11 mouse cellular contexts compared by ENCODE assay signal in genomic region chr16:4540064-4540775, GRCm38 (mm10). TPM values are rescaled to one million over a fixed set of nuclear protein-coding genes. Genes with fewer than 3 reads are reported as not detected.
A peak's percentile ranks its signal among the peaks of the same experiment; 100 is the strongest.
DNase-seq lines count a peak whose midpoint lies in the region; ATAC-seq and TF ChIP-seq lines count a peak whose summit lies in the region.
"Had no signal": no experiment of that assay in that cellular context is flagged by ENCODE, and none has a peak within 500 bp of the region (broad histone marks: within the 10 kb centered on the region; RNA-seq: fewer than 3 reads in every experiment).

No protein-coding gene starts in this region.

- TF ChIP-seq CTCF in brain, embryonic 14.5 days (IDR thresholded peaks at IDR 0.05; ENCODE audit: borderline replicate concordance, extremely low read depth, insufficient read depth, insufficient read length), result no peak

- ATAC-seq in limb, embryonic 12.5 days (ENCODE audit: insufficient number of reproducible peaks, insufficient read depth, low FRiP score, low TSS enrichment, low read depth), result no peak
- peak; percentile 25; the same call in 1 of the 2 replicates for ATAC-seq in midbrain, embryonic 15.5 days (replicated peaks)
- ATAC-seq: activated CD4-positive, CD25-positive, alpha-beta regulatory T cell, adult 4 months had no signal

- intact Hi-C loops in left cerebral cortex, postnatal 14 days (cut with DNase I), result loop anchor here (5.0 kb wide), 1 partner anchor 223 kb away; no protein-coding TSS in a partner anchor

- no peak overlapping the region for H3K27ac ChIP-seq in limb, embryonic 12.5 days
- no peak overlapping the region for H3K27ac ChIP-seq in limb, embryonic 10.5 days
- H3K27ac ChIP-seq in midbrain, embryonic 15.5 days, result no peak overlapping the region
- H3K27ac ChIP-seq: lung, embryonic 15.5 days had no signal

- H3K4me1 ChIP-seq in limb, embryonic 12.5 days (replicated peaks), result peaks cover 6% of the 10 kb centered on the region
- peaks cover 10% of the 10 kb centered on the region; the same call in 1 of the 2 replicates for H3K4me1 ChIP-seq in limb, embryonic 10.5 days
- H3K4me1 ChIP-seq in midbrain, embryonic 15.5 days, result peaks cover 7% of the 10 kb centered on the region

- 88% methylated on average over 12 of the region's 12 CpGs for WGBS in limb, embryonic 12.5 days
- WGBS in limb, embryonic 10.5 days, result 90% methylated on average over 12 of the region's 12 CpGs
- 56% methylated on average over 12 of the region's 12 CpGs for WGBS in midbrain, embryonic 15.5 days

- no peak for DNase-seq in limb, embryonic 10.5 days (ENCODE audit: low spot score)
- peak; percentile 70 for DNase-seq in ES-CJ7 (ENCODE audit: low read depth, low spot score)
- DNase-seq in brain, embryonic 14.5 days (ENCODE audit: low read depth), result peak; percentile 87
- DNase-seq in urinary bladder, adult 18-20 months (ENCODE audit: low spot score in 2 of 2), result no peak
- DNase-seq in left cerebral cortex, postnatal 14 days (ENCODE audit: low spot score in 2 of 2), result no peak
- DNase-seq: kidney, adult 11 months; spleen, adult 18-20 months had no signal

- H3K4me2 ChIP-seq in limb, embryonic 12.5 days, result 0 out of 2 replicates have a peak overlapping the region, but pooled peaks have one; percentile 52
- H3K4me2 ChIP-seq in midbrain, embryonic 15.5 days, result peak overlapping the region; percentile 9; the same call in 1 of the 2 replicates

- H3K36me3 ChIP-seq in limb, embryonic 12.5 days, result peaks cover 9% of the 10 kb centered on the region
- H3K36me3 ChIP-seq in limb, embryonic 10.5 days, result peaks cover 21% of the 10 kb centered on the region
- H3K36me3 ChIP-seq in midbrain, embryonic 15.5 days (replicated peaks), result no peaks in the 10 kb centered on the region

- no peaks in the 10 kb centered on the region for H3K9me3 ChIP-seq in limb, embryonic 12.5 days
- H3K9me3 ChIP-seq in limb, embryonic 10.5 days (replicated peaks), result no peaks in the 10 kb centered on the region
- no peaks in the 10 kb centered on the region for H3K9me3 ChIP-seq in midbrain, embryonic 15.5 days
- H3K9me3 ChIP-seq: lung, embryonic 15.5 days had no signal

- H3K4me3 ChIP-seq in limb, embryonic 12.5 days (replicated peaks), result no peak overlapping the region
- H3K4me3 ChIP-seq in limb, embryonic 10.5 days, result no peak overlapping the region
- H3K4me3 ChIP-seq in midbrain, embryonic 15.5 days, result no peak overlapping the region

- TF ChIP-seq POLR2A in brain, embryonic 14.5 days (IDR thresholded peaks at IDR 0.05; ENCODE audit: borderline replicate concordance, extremely low read depth, insufficient read depth, insufficient read length, poor library complexity, severe bottlenecking), result no peak

- H3K27me3 ChIP-seq in limb, embryonic 12.5 days, result no peaks in the 10 kb centered on the region
- no peaks in the 10 kb centered on the region for H3K27me3 ChIP-seq in limb, embryonic 10.5 days (ENCODE audit: low read depth, poor library complexity, severe bottlenecking)
- no peaks in the 10 kb centered on the region for H3K27me3 ChIP-seq in midbrain, embryonic 15.5 days (replicated peaks)
- H3K27me3 ChIP-seq: lung, embryonic 15.5 days had no signal

- H3K9ac ChIP-seq in limb, embryonic 12.5 days (replicated peaks), result no peak overlapping the region
- no peak overlapping the region for H3K9ac ChIP-seq in midbrain, embryonic 15.5 days

RNA-seq across cellular contexts. Expression of gene Srl, which starts 1.4 kb away (rescaled TPM):
- 36.9 and 40.7 TPM in 2 replicates for polyA plus RNA-seq in limb, embryonic 12.5 days (2016; fragmentation: Nextera tagmentation; extraction: Ambion mirVana)
- polyA plus RNA-seq in limb, embryonic 10.5 days (2016; fragmentation: Nextera tagmentation; extraction: Ambion mirVana), result 29.4 and 34.3 TPM in 2 replicates
- polyA plus RNA-seq in brain, embryonic 14.5 days (2012; rRNA removed), result 25.0 and 26.2 TPM in 2 replicates
- 25.4 and 29.3 TPM in 2 replicates for polyA plus RNA-seq in midbrain, embryonic 15.5 days (2015; fragmentation: Nextera tagmentation; extraction: Ambion mirVana)
- 10 to 100 TPM; 14.2 to 18.8 TPM for total RNA-seq in left cerebral cortex, postnatal 14 days (2021)

RNA-seq across cellular contexts. Expression of gene Tfap4, which starts 19.4 kb away (rescaled TPM):
- 29.1 and 31.0 TPM in 2 replicates for polyA plus RNA-seq in limb, embryonic 12.5 days (2016; fragmentation: Nextera tagmentation; extraction: Ambion mirVana)
- 41.4 and 48.5 TPM in 2 replicates for polyA plus RNA-seq in limb, embryonic 10.5 days (2016; fragmentation: Nextera tagmentation; extraction: Ambion mirVana)
- polyA plus RNA-seq in brain, embryonic 14.5 days (2012; rRNA removed), result 13.6 and 16.6 TPM in 2 replicates
- 8.1 and 8.4 TPM in 2 replicates for polyA plus RNA-seq in midbrain, embryonic 15.5 days (2015; fragmentation: Nextera tagmentation; extraction: Ambion mirVana)
- total RNA-seq in left cerebral cortex, postnatal 14 days (2021), result 1 to 10 TPM; 2.8 to 3.1 TPM

RNA-seq across cellular contexts. Expression of gene Glis2, which starts 54.3 kb away (rescaled TPM):
- 28.4 and 32.6 TPM in 2 replicates for polyA plus RNA-seq in limb, embryonic 12.5 days (2016; fragmentation: Nextera tagmentation; extraction: Ambion mirVana)
- polyA plus RNA-seq in limb, embryonic 10.5 days (2016; fragmentation: Nextera tagmentation; extraction: Ambion mirVana), result 27.0 and 30.7 TPM in 2 replicates
- polyA plus RNA-seq in brain, embryonic 14.5 days (2012; rRNA removed), result 41.8 and 45.4 TPM in 2 replicates
- 12.3 and 17.3 TPM in 2 replicates for polyA plus RNA-seq in midbrain, embryonic 15.5 days (2015; fragmentation: Nextera tagmentation; extraction: Ambion mirVana)
- 10 to 100 TPM; 16.3 to 18.0 TPM for total RNA-seq in left cerebral cortex, postnatal 14 days (2021)

Comparison
In these comparisons a context has a peak if more than half of its experiments do, and no peak if none do; other contexts are left out.
1. DNase-seq: peak in ES-CJ7 (single experiment) and brain, embryonic 14.5 days (single experiment); none in limb, embryonic 10.5 days (single experiment), urinary bladder, adult 18-20 months (0 of 2) and left cerebral cortex, postnatal 14 days (0 of 2).